Mouse (Mus musculus) kidney, embryonic 14.5 days (tissue): ENCODE results near the gene Prss22. TPM values are rescaled to one million over a fixed set of nuclear protein-coding genes. Genes with fewer than 3 reads are reported as not detected.
A peak's percentile ranks its signal among the peaks of the same experiment; 100 is the strongest.

Source experiments
- ATAC-seq: fragments of 200-750 bp; cut with Nextera tagmentation; 2 replicates; pipeline ENCODE4 v1.8.0; 2017; ENCODE audit warnings: moderate number of reproducible peaks, mild to moderate bottlenecking, moderate TSS enrichment, moderate library complexity; ENCODE audit not compliant: low FRiP score, low TSS enrichment
- H3K27ac ChIP-seq: fragments of 300-500 bp; sonication (generic); 2 replicates; pipeline ENCODE4 v1.5.1; 2014; ENCODE audit warnings: low read depth, mild to moderate bottlenecking, low read length, moderate library complexity, mixed read lengths
- H3K27me3 ChIP-seq: fragments of 300-500 bp; sonication (generic); 2 replicates; pipeline ENCODE4 v1.6.1; 2014; ENCODE audit warnings: mild to moderate bottlenecking, low read length; ENCODE audit not compliant: control insufficient read depth, insufficient read depth
- H3K36me3 ChIP-seq: fragments of 300-500 bp; sonication (generic); 2 replicates; pipeline ENCODE4 v1.6.1; 2014; ENCODE audit warnings: low read length, mixed read lengths; ENCODE audit not compliant: control insufficient read depth, insufficient read depth
- H3K4me1 ChIP-seq: fragments of 300-500 bp; sonication (generic); 2 replicates; pipeline ENCODE4 v1.6.1; 2014; ENCODE audit warnings: low read length, mixed read lengths; ENCODE audit not compliant: control insufficient read depth, insufficient read depth
- H3K4me2 ChIP-seq: fragments of 300-500 bp; sonication (generic); replicated peaks from 2 replicates; pipeline ENCODE4 v1.6.1; 2014; ENCODE audit warnings: low read depth, mild to moderate bottlenecking, low read length
- H3K4me3 ChIP-seq: fragments of 300-500 bp; sonication (generic); 2 replicates; pipeline ENCODE4 v1.5.1; 2014; ENCODE audit warnings: mild to moderate bottlenecking, low read length
- H3K9ac ChIP-seq: fragments of 300-500 bp; sonication (generic); 2 replicates; pipeline ENCODE4 v1.6.1; 2014; ENCODE audit warnings: low read depth, mild to moderate bottlenecking, low read length, moderate library complexity
- H3K9me3 ChIP-seq: fragments of 300-500 bp; sonication (generic); 2 replicates; pipeline ENCODE4 v1.6.1; 2016; ENCODE audit warnings: low read length; ENCODE audit not compliant: control insufficient read depth
- WGBS: fragments of 180-500 bp; shearing (Covaris S2); extraction: QIAGEN DNeasy Blood & Tissue Kit; methylation state at CpG from one replicate; pipeline ENCODE4 v1.1.7; 2014; 5-methylcytosine and 5-hydroxymethylcytosine counted together
- polyA plus RNA-seq: library from polyadenylated mRNA; unstranded; fragments of >200 nt; fragmentation: Nextera tagmentation; extraction: Ambion mirVana; gene quantifications from 2 replicates; pipeline ENCODE4 v1.2.1, GENCODE M21; 2014

The Prss22 gene
- polyA plus RNA-seq, 1 experiment from 2014 or later: 0.91 TPM

- Histone ChIP-seq H3K36me3 (no peaks in the 10 kb centered on the region), H3K4me3 (no peak overlapping the region), H3K27me3 (no peaks in the 10 kb centered on the region), H3K27ac (no peak overlapping the region), H3K4me1 (no peaks in the 10 kb centered on the region), H3K9me3 (no peaks in the 10 kb centered on the region), H3K9ac (no peak overlapping the region), H3K4me2 (no peak overlapping the region)
- no peak for ATAC-seq
- WGBS: 46% methylated on average over 2 of the region's 2 CpGs
Observed at GRCm38 (mm10) chr17:24006930-24007329, 9.0 kb upstream of the Prss22 start.

GRCm38 (mm10) chr17:24005049-24005448, 7.1 kb upstream of the Prss22 start:
- no peak overlapping the region for H3K9ac ChIP-seq
- H3K4me1 ChIP-seq: no peaks in the 10 kb centered on the region
- no peaks in the 10 kb centered on the region for H3K27me3 ChIP-seq
- H3K4me2 ChIP-seq: no peak overlapping the region
- H3K9me3 ChIP-seq: no peaks in the 10 kb centered on the region
- no peak overlapping the region for H3K27ac ChIP-seq
- no peak overlapping the region for H3K4me3 ChIP-seq
- no peaks in the 10 kb centered on the region for H3K36me3 ChIP-seq
- 94% methylated on average over 3 of the region's 3 CpGs for whole genome bisulfite sequencing
- no peak for ATAC-seq

GRCm38 (mm10) chr17:24004071-24004665, 6.3 kb upstream of the Prss22 start:
- Histone ChIP-seq H3K9ac (no peak overlapping the region), H3K36me3 (no peaks in the 10 kb centered on the region), H3K27ac (no peak overlapping the region), H3K27me3 (no peaks in the 10 kb centered on the region), H3K4me3 (no peak overlapping the region), H3K9me3 (no peaks in the 10 kb centered on the region), H3K4me1 (no peaks in the 10 kb centered on the region), H3K4me2 (no peak overlapping the region)
- no peak for ATAC-seq
- 93% methylated on average over 14 of the region's 14 CpGs for WGBS

- Histone ChIP-seq H3K36me3 (no peaks in the 10 kb centered on the region), H3K4me3 (no peak overlapping the region), H3K9ac (no peak overlapping the region), H3K27ac (no peak overlapping the region), H3K4me1 (no peaks in the 10 kb centered on the region), H3K9me3 (no peaks in the 10 kb centered on the region), H3K4me2 (no peak overlapping the region), H3K27me3 (no peaks in the 10 kb centered on the region)
- 45% methylated on average over 5 of the region's 5 CpGs for WGBS
- no peak for ATAC-seq
Observed at GRCm38 (mm10) chr17:24000404-24000803, 2.5 kb upstream of the Prss22 start.

GRCm38 (mm10) chr17:23998383-23998782, 483 bp upstream of the Prss22 start:
- H3K27ac ChIP-seq: no peak overlapping the region
- no peak overlapping the region for H3K4me3 ChIP-seq
- no peak overlapping the region for H3K9ac ChIP-seq
- H3K4me2 ChIP-seq: no peak overlapping the region
- H3K36me3 ChIP-seq: no peaks in the 10 kb centered on the region
- no peaks in the 10 kb centered on the region for H3K27me3 ChIP-seq
- 30% methylated on average over 6 of the region's 6 CpGs for WGBS
- no peak for ATAC-seq
- no peaks in the 10 kb centered on the region for H3K9me3 ChIP-seq
- H3K4me1 ChIP-seq: no peaks in the 10 kb centered on the region

- H3K9ac ChIP-seq: no peak overlapping the region
- H3K27me3 ChIP-seq: no peaks in the 10 kb centered on the region
- no peak overlapping the region for H3K27ac ChIP-seq
- H3K4me3 ChIP-seq: no peak overlapping the region
- H3K4me2 ChIP-seq: no peak overlapping the region
- ATAC-seq: no peak
- no peaks in the 10 kb centered on the region for H3K36me3 ChIP-seq
- WGBS: 44% methylated on average over 1 of the region's 1 CpGs
- no peaks in the 10 kb centered on the region for H3K9me3 ChIP-seq
- H3K4me1 ChIP-seq: no peaks in the 10 kb centered on the region
Observed at GRCm38 (mm10) chr17:23995421-23995820, 2.5 kb downstream of the Prss22 start.

- Histone ChIP-seq H3K4me2 (no peak overlapping the region), H3K36me3 (no peaks in the 10 kb centered on the region), H3K9ac (no peak overlapping the region), H3K27ac (no peak overlapping the region), H3K9me3 (no peaks in the 10 kb centered on the region), H3K4me1 (no peaks in the 10 kb centered on the region), H3K27me3 (no peaks in the 10 kb centered on the region), H3K4me3 (no peak overlapping the region)
- 85% methylated on average over 7 of the region's 7 CpGs for WGBS
- no peak for ATAC-seq
Observed at GRCm38 (mm10) chr17:23994667-23995066, 3.2 kb downstream of the Prss22 start.

- Histone ChIP-seq H3K4me3 (no peak overlapping the region; the same call in 1 of the 2 replicates), H3K9ac (peak overlapping the region; percentile 56)
Observed at GRCm38 (mm10) chr17:23993559-23994428, 4.1 kb downstream of the Prss22 start.

More at GRCm38 (mm10) chr17:23993559-23994428, 4.1 kb downstream of the Prss22 start:
- Histone ChIP-seq H3K27me3 (no peaks in the 10 kb centered on the region), H3K4me1 (no peaks in the 10 kb centered on the region), H3K9me3 (no peaks in the 10 kb centered on the region), H3K4me2 (peak overlapping the region; percentile 42), H3K27ac (no peak overlapping the region), H3K36me3 (no peaks in the 10 kb centered on the region)
- ATAC-seq: peak; percentile 82
- 10% methylated on average over 31 of the region's 31 CpGs for WGBS
